Mouse (Mus musculus): ENCODE measurements at regions not wholly inside any gene's neighbourhood (a gene's known extent, or its start where the extent isn't known, plus 50 kb on each side); places are given as distances from the start of the nearest gene placed in this dataset.

GRCm38 (mm10) chr5:101539254-101539549 lies 125.6 kb downstream of the Nkx6-1 start:
- TF ChIP-seq POLR2A (IDR thresholded peaks at IDR 0.05; ENCODE audit: borderline replicate concordance, extremely low read depth, low read depth, low read length) (no peak), CTCF (IDR thresholded peaks at IDR 0.05; ENCODE audit: insufficient read depth, low read length) (no peak)
- H3K4me3 ChIP-seq (replicated peaks; ENCODE audit: extremely low read depth, low read depth, low read length), result no peak overlapping the region
- 25% methylated on average over 10 of the region's 10 CpGs for WGBS
- no peak for DNase-seq
- no peaks in the 10 kb centered on the region for H3K4me1 ChIP-seq (ENCODE audit: control insufficient read depth, insufficient read depth, low read length)

GRCm38 (mm10) chr5:101538410-101539253 lies 126.2 kb downstream of the Nkx6-1 start:
- H3K4me3 ChIP-seq (replicated peaks; ENCODE audit: extremely low read depth, low read depth, low read length), result no peak overlapping the region
- WGBS, result 10% methylated on average over 24 of the region's 24 CpGs
- H3K4me1 ChIP-seq (ENCODE audit: control insufficient read depth, insufficient read depth, low read length), result no peaks in the 10 kb centered on the region
- TF ChIP-seq POLR2A (IDR thresholded peaks at IDR 0.05; ENCODE audit: borderline replicate concordance, extremely low read depth, low read depth, low read length) (no peak), CTCF (IDR thresholded peaks at IDR 0.05; ENCODE audit: insufficient read depth, low read length) (no peak)
- no peak for DNase-seq

- no peak for TF ChIP-seq CTCF (IDR thresholded peaks at IDR 0.05; ENCODE audit: insufficient read depth, low read length)
- no peak for TF ChIP-seq POLR2A (IDR thresholded peaks at IDR 0.05; ENCODE audit: borderline replicate concordance, extremely low read depth, low read depth, low read length)
- Histone ChIP-seq H3K4me3 (replicated peaks; ENCODE audit: extremely low read depth, low read depth, low read length) (no peak overlapping the region), H3K4me1 (ENCODE audit: control insufficient read depth, insufficient read depth, low read length) (no peaks in the 10 kb centered on the region)
- WGBS, result 17% methylated on average over 23 of the region's 23 CpGs
- DNase-seq, result no peak
Observed at GRCm38 (mm10) chr5:101537518-101538380, 127.0 kb downstream of the Nkx6-1 start.

- Histone ChIP-seq H3K4me1 (ENCODE audit: control insufficient read depth, insufficient read depth, low read length) (no peaks in the 10 kb centered on the region), H3K4me3 (replicated peaks; ENCODE audit: extremely low read depth, low read depth, low read length) (no peak overlapping the region)
- DNase-seq, result no peak
- WGBS, result 42% methylated on average over 5 of the region's 5 CpGs
- no peak for TF ChIP-seq POLR2A (IDR thresholded peaks at IDR 0.05; ENCODE audit: borderline replicate concordance, extremely low read depth, low read depth, low read length)
- no peak for TF ChIP-seq CTCF (IDR thresholded peaks at IDR 0.05; ENCODE audit: insufficient read depth, low read length)
Observed at GRCm38 (mm10) chr5:101535451-101535850, 129.3 kb downstream of the Nkx6-1 start.

DNA sequence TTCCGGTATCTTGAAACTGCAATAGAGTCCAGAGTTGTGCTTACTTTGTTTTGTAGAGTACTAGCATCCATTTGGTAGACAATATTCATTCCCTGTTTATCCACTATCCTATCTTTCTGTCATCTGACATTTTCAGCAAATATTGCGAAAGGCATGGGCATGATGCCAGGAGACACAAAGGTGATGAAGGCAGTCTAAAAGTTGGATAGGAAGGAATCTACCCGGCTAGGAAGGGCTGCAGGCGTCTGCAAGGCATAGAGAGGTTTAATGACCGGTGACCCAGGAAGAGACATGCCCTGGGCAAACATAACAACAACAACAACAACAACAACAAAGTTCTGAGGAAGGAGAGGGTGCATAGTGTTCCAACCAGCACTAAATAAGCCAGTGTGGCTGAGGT lies 139.4 kb downstream of the Nkx6-1 start:
- Histone ChIP-seq H3K4me3 (replicated peaks; ENCODE audit: extremely low read depth, low read depth, low read length) (no peak overlapping the region), H3K4me1 (ENCODE audit: control insufficient read depth, insufficient read depth, low read length) (no peaks in the 10 kb centered on the region)
- WGBS, result 59% methylated on average over 5 of the region's 5 CpGs
- TF ChIP-seq POLR2A (IDR thresholded peaks at IDR 0.05; ENCODE audit: borderline replicate concordance, extremely low read depth, low read depth, low read length) (no peak), CTCF (IDR thresholded peaks at IDR 0.05; ENCODE audit: insufficient read depth, low read length) (no peak)
- no peak for DNase-seq

DNA sequence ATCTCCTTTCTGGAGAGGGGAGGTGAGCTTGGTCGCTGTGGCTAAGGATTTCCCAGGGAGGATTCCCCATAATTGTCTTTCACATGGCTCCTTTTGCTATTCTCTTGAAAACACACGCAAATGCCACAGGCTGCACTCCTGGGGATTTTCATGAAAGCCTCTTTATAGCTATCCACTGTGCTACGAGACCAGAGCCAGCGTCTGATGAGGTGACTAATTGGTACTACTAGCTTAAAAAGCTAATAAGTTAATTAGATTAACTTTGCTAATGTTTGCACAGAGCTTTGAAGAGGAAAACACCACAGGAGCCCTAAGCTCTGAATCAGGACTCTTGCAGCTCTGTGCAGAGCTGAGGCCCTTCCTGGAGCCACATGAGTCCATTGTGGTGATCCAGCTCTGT lies 140.1 kb downstream of the Nkx6-1 start:
- Histone ChIP-seq H3K4me3 (replicated peaks; ENCODE audit: extremely low read depth, low read depth, low read length) (no peak overlapping the region), H3K4me1 (ENCODE audit: control insufficient read depth, insufficient read depth, low read length) (no peaks in the 10 kb centered on the region)
- 50% methylated on average over 4 of the region's 4 CpGs for WGBS
- no peak for DNase-seq
- TF ChIP-seq POLR2A (IDR thresholded peaks at IDR 0.05; ENCODE audit: borderline replicate concordance, extremely low read depth, low read depth, low read length) (no peak), CTCF (IDR thresholded peaks at IDR 0.05; ENCODE audit: insufficient read depth, low read length) (no peak)

- TF ChIP-seq CTCF (IDR thresholded peaks at IDR 0.05; ENCODE audit: insufficient read depth, low read length) (no peak), POLR2A (IDR thresholded peaks at IDR 0.05; ENCODE audit: borderline replicate concordance, extremely low read depth, low read depth, low read length) (no peak)
- Histone ChIP-seq H3K4me1 (ENCODE audit: control insufficient read depth, insufficient read depth, low read length) (no peaks in the 10 kb centered on the region), H3K4me3 (replicated peaks; ENCODE audit: extremely low read depth, low read depth, low read length) (no peak overlapping the region)
- 37% methylated on average over 7 of the region's 7 CpGs for WGBS
- DNase-seq, result no peak
Observed at GRCm38 (mm10) chr5:101523902-101524301, 140.9 kb downstream of the Nkx6-1 start.

DNA sequence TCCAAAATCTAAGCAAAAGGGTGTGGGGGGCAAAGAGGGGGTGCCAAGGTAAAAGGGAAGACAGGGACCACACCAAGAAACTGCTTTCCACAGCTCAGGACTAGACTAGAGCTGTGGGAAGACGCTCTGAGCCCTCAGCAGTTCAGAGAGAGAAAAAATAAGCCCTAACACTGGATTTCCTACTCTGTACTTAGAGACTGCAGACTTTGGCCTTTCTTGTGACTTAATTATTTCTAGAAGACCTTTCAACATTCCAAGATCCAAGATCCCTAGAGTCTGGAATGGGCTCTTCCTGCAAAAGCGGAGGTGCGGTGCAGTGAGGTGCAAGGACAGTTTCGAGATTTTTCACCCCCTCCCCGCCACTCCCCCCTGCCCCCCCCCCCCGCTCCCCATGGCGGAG lies 141.3 kb downstream of the Nkx6-1 start:
- Histone ChIP-seq H3K4me1 (ENCODE audit: control insufficient read depth, insufficient read depth, low read length) (no peaks in the 10 kb centered on the region), H3K4me3 (replicated peaks; ENCODE audit: extremely low read depth, low read depth, low read length) (no peak overlapping the region)
- TF ChIP-seq CTCF (IDR thresholded peaks at IDR 0.05; ENCODE audit: insufficient read depth, low read length) (no peak), POLR2A (IDR thresholded peaks at IDR 0.05; ENCODE audit: borderline replicate concordance, extremely low read depth, low read depth, low read length) (no peak)
- WGBS, result 47% methylated on average over 6 of the region's 7 CpGs
- no peak for DNase-seq

- no peaks in the 10 kb centered on the region for H3K4me1 ChIP-seq (ENCODE audit: control insufficient read depth, insufficient read depth, low read length)
- TF ChIP-seq POLR2A (IDR thresholded peaks at IDR 0.05; ENCODE audit: borderline replicate concordance, extremely low read depth, low read depth, low read length) (no peak), CTCF (IDR thresholded peaks at IDR 0.05; ENCODE audit: insufficient read depth, low read length) (no peak)
- no peak overlapping the region for H3K4me3 ChIP-seq (replicated peaks; ENCODE audit: extremely low read depth, low read depth, low read length)
- no peak for DNase-seq
- 52% methylated on average over 9 of the region's 9 CpGs for WGBS
Observed at GRCm38 (mm10) chr5:101520935-101521655, 143.7 kb downstream of the Nkx6-1 start.
